Mouse (Mus musculus) bone marrow macrophage, adult 2 months (primary cell): Measurements from ENCODE around the gene Col3a1.

Source experiments
- CTCF ChIP-seq: IDR thresholded peaks from 2 replicates; pipeline ENCODE4 v1.5.1; 2012; ENCODE audit warnings: low read depth, mild to moderate bottlenecking, low read length, moderate library complexity
- POLR2A ChIP-seq: IDR thresholded peaks from 2 replicates; pipeline ENCODE4 v1.6.1; 2012; ENCODE audit warnings: mild to moderate bottlenecking, low read depth, low read length, borderline replicate concordance

- TF ChIP-seq POLR2A (no peak), CTCF (no peak)
These were observed 70.5 kb downstream of the Col3a1 start for GRCm38 (mm10) chr1:45381866-45382265.
